Comparison of ENCODE assay signal across 23 mouse cellular contexts in genomic region chr4:142074060-142074732, GRCm38 (mm10). TPM values are rescaled to one million over a fixed set of nuclear protein-coding genes. Genes with fewer than 3 reads are reported as not detected.
DNase-seq lines count a peak whose midpoint lies in the region; ATAC-seq and TF ChIP-seq lines count a peak whose summit lies in the region.
"Had no signal": no experiment of that assay in that cellular context is flagged by ENCODE, and none has a peak within 500 bp of the region (broad histone marks: within the 10 kb centered on the region; RNA-seq: fewer than 3 reads in every experiment).

No protein-coding gene starts in this region.

- peak overlapping the region; percentile 10; the same call in 1 of the 2 replicates for H3K27ac ChIP-seq in gastrocnemius, adult 2 months
- 0 out of 2 replicates have a peak overlapping the region, but pooled peaks have one; percentile 30 for H3K27ac ChIP-seq in midbrain, embryonic 10.5 days (replicated peaks)
- no peak overlapping the region for H3K27ac ChIP-seq in midbrain, embryonic 15.5 days
- H3K27ac ChIP-seq: forebrain, embryonic 15.5 days; kidney, postnatal 0 days; left cerebral cortex, adult 2 months; limb, embryonic 12.5 days had no signal

- H3K27me3 ChIP-seq in midbrain, embryonic 10.5 days (ENCODE audit: low read depth, poor library complexity, severe bottlenecking): peaks cover 51% of the 10 kb centered on the region
- peaks cover 5% of the 10 kb centered on the region; the same call in 1 of the 2 replicates for H3K27me3 ChIP-seq in midbrain, embryonic 15.5 days (replicated peaks)
- H3K27me3 ChIP-seq: heart, embryonic 15.5 days; Patski had no signal

- no peak for TF ChIP-seq CTCF in gastrocnemius, adult 2 months (IDR thresholded peaks at IDR 0.05)

- no peaks in the 10 kb centered on the region for H3K36me3 ChIP-seq in midbrain, embryonic 10.5 days
- H3K36me3 ChIP-seq in midbrain, embryonic 15.5 days (replicated peaks): no peaks in the 10 kb centered on the region
- H3K36me3 ChIP-seq: forebrain, embryonic 15.5 days; heart, embryonic 15.5 days; limb, embryonic 12.5 days had no signal

- H3K9ac ChIP-seq in midbrain, embryonic 15.5 days: no peak overlapping the region
- H3K9ac ChIP-seq: forebrain, embryonic 15.5 days; heart, embryonic 15.5 days; limb, embryonic 12.5 days had no signal

- no peak for DNase-seq in gastrocnemius, adult 2 months
- DNase-seq in gastrocnemius, postnatal 10 days: no peak
- no peak for DNase-seq in midbrain, embryonic 10.5 days (ENCODE audit: low spot score)
- no peak for DNase-seq in lung, postnatal 25 days (ENCODE audit: low spot score)
- DNase-seq in Muller cell, postnatal 12 days (ENCODE audit: inconsistent ontology term): no peak
- DNase-seq: adrenal gland, postnatal 14 days; cerebellum, adult 11 months; cerebellum, postnatal 25 days; lung, adult 2 months; thymus, postnatal 25 days had no signal

- 64% methylated on average over 13 of the region's 13 CpGs for WGBS in midbrain, embryonic 10.5 days
- WGBS in midbrain, embryonic 15.5 days: 61% methylated on average over 13 of the region's 13 CpGs

- H3K4me3 ChIP-seq in gastrocnemius, adult 2 months: no peak overlapping the region
- H3K4me3 ChIP-seq in midbrain, embryonic 10.5 days: no peak overlapping the region
- no peak overlapping the region for H3K4me3 ChIP-seq in midbrain, embryonic 15.5 days
- H3K4me3 ChIP-seq: erythroblast, embryonic 14.5 days; forebrain, embryonic 15.5 days; heart, embryonic 15.5 days; left cerebral cortex, adult 2 months; limb, embryonic 12.5 days had no signal

- no peak for ATAC-seq in midbrain, embryonic 15.5 days (replicated peaks)
- ATAC-seq in megakaryocyte, adult 5-6 weeks (ENCODE audit: poor library complexity, severe bottlenecking): peak; percentile 70
- no peak for ATAC-seq in cerebellum, adult (ENCODE audit: insufficient number of reproducible peaks, low FRiP score, low TSS enrichment)
- ATAC-seq: activated CD4-positive, CD25-positive, alpha-beta regulatory T cell, adult 4 months; forebrain, embryonic 15.5 days; inflammation-experienced regulatory T-cells, adult 6 months; midbrain, embryonic 16.5 days; Patski had no signal

- intact Hi-C loops in gastrocnemius, adult 2 months (cut with DNase I): no loop called here

- no peak overlapping the region for H3K4me2 ChIP-seq in midbrain, embryonic 15.5 days
- H3K4me2 ChIP-seq: forebrain, embryonic 15.5 days; heart, embryonic 15.5 days; limb, embryonic 12.5 days had no signal

- H3K4me1 ChIP-seq in midbrain, embryonic 10.5 days: peaks cover 43% of the 10 kb centered on the region
- H3K4me1 ChIP-seq in midbrain, embryonic 15.5 days: peaks cover 11% of the 10 kb centered on the region

- H3K9me3 ChIP-seq in midbrain, embryonic 10.5 days (replicated peaks): no peaks in the 10 kb centered on the region
- H3K9me3 ChIP-seq in midbrain, embryonic 15.5 days: no peaks in the 10 kb centered on the region
- H3K9me3 ChIP-seq: forebrain, embryonic 15.5 days; heart, embryonic 15.5 days; limb, embryonic 12.5 days had no signal

RNA-seq across cellular contexts. Expression of gene Tmem51, which starts 9.9 kb away (rescaled TPM):
- total RNA-seq in gastrocnemius, adult 2 months (2021): under 1 TPM; 0.66 to 0.75 TPM
- 1 to 10 TPM; 4.3 to 4.9 TPM for total RNA-seq in gastrocnemius, postnatal 10 days (2021)
- 13.3 and 13.6 TPM in 2 replicates for polyA plus RNA-seq in midbrain, embryonic 10.5 days (2016; fragmentation: Nextera tagmentation; extraction: Ambion mirVana)
- 8.1 and 8.5 TPM in 2 replicates for polyA plus RNA-seq in midbrain, embryonic 15.5 days (2015; fragmentation: Nextera tagmentation; extraction: Ambion mirVana)
- 16.8 and 18.7 TPM in 2 replicates for total RNA-seq in megakaryocyte, adult 5-6 weeks (2015)
- 13.5 and 18.7 TPM in 2 replicates for total RNA-seq in megakaryocyte, adult 5-6 weeks (2017)

RNA-seq across cellular contexts. Expression of gene Fhad1, which starts 59.3 kb away (rescaled TPM):
- not detected for total RNA-seq in gastrocnemius, adult 2 months (2021)
- 1 to 10 TPM; 2.1 to 4.5 TPM for total RNA-seq in gastrocnemius, postnatal 10 days (2021)
- 1.6 and 1.9 TPM in 2 replicates for polyA plus RNA-seq in midbrain, embryonic 10.5 days (2016; fragmentation: Nextera tagmentation; extraction: Ambion mirVana)
- polyA plus RNA-seq in midbrain, embryonic 15.5 days (2015; fragmentation: Nextera tagmentation; extraction: Ambion mirVana): 3.7 and 4.2 TPM in 2 replicates
- total RNA-seq in megakaryocyte, adult 5-6 weeks (2015): 0.41 TPM in 1 of 2 replicates, not detected in the other
- 0.41 TPM in 1 of 2 replicates, not detected in the other for total RNA-seq in megakaryocyte, adult 5-6 weeks (2017)
- polyA plus RNA-seq: erythroblast, embryonic 14.5 days had no signal
